Mouse (Mus musculus) liver, adult 2 months (tissue): ENCODE measurements around the gene Klhdc1.

Source experiments
- CTCF ChIP-seq: fragments of 200-500 bp; IDR thresholded peaks from 2 replicates; pipeline ENCODE4 v1.5.1; 2011; ENCODE audit warnings: low read depth, low read length, control low read depth
- POLR2A ChIP-seq: fragments of 200-500 bp; IDR thresholded peaks from 2 replicates; pipeline ENCODE4 v1.6.1; 2011; ENCODE audit warnings: low read length, control low read depth; ENCODE audit not compliant: insufficient read depth; ENCODE audit errors: extremely low read depth

- TF ChIP-seq CTCF (no peak), POLR2A (no peak)
Observed at GRCm38 (mm10) chr12:69207396-69207795, 33.6 kb upstream of the Klhdc1 start.
